Mouse (Mus musculus) liver, embryonic 14.5 days (tissue): Measurements from ENCODE around the gene Hivep2. TPM values are rescaled to one million over a fixed set of nuclear protein-coding genes. Genes with fewer than 3 reads are reported as not detected.

ENCODE experiments used
- ATAC-seq: fragments of 200-750 bp; cut with Nextera tagmentation; 2 replicates; pipeline ENCODE4 v1.8.0; 2017; ENCODE audit warnings: moderate number of reproducible peaks, mild to moderate bottlenecking, moderate library complexity; ENCODE audit not compliant: insufficient read depth
- DNase-seq, 3 experiments: peaks; one replicate each; pipeline ENCODE4 v3.0.0-alpha.2; 2012 to 2013; ENCODE audit warnings: low read depth in 3 of 3, low spot score in 3 of 3
- H3K27ac ChIP-seq: fragments of 300-500 bp; sonication (generic); 2 replicates; pipeline ENCODE4 v1.5.1; 2014; ENCODE audit warnings: moderate library complexity, mild to moderate bottlenecking, control low read depth, inconsistent platforms
- H3K27me3 ChIP-seq: fragments of 300-500 bp; sonication (generic); 2 replicates; pipeline ENCODE4 v1.6.1; 2014; ENCODE audit warnings: mild to moderate bottlenecking, low read length, moderate library complexity; ENCODE audit not compliant: control insufficient read depth, insufficient read depth
- H3K36me3 ChIP-seq: fragments of 300-500 bp; sonication (generic); replicated peaks from 2 replicates; pipeline ENCODE4 v1.6.1; 2014; ENCODE audit warnings: low read depth; ENCODE audit not compliant: control insufficient read depth, insufficient read depth
- H3K4me1 ChIP-seq, 2 experiments: fragments of 200-500 bp in 1 of 2; fragments of 300-500 bp in 1 of 2; sonication (generic) in 1 of 2; replicated peaks; 2 replicates each; pipeline ENCODE4 v1.6.1; 2012 to 2014; ENCODE audit warnings: antibody characterized with exemption in 1 of 2, inconsistent platforms in 1 of 2, low read length in 1 of 2; ENCODE audit not compliant: control insufficient read depth in 2 of 2, insufficient read depth in 2 of 2
- H3K4me2 ChIP-seq: fragments of 300-500 bp; sonication (generic); 2 replicates; pipeline ENCODE4 v1.6.1; 2014; ENCODE audit warnings: low read depth, mild to moderate bottlenecking, control low read depth, moderate library complexity
- H3K4me3 ChIP-seq, 2 experiments: fragments of 200-500 bp in 1 of 2; fragments of 300-500 bp in 1 of 2; sonication (generic) in 1 of 2; 2 replicates each; pipeline ENCODE4 v1.5.1; 2012 to 2014; ENCODE audit warnings: low read depth in 2 of 2, low read length in 2 of 2, mild to moderate bottlenecking in 2 of 2, control low read depth in 1 of 2, inconsistent platforms in 1 of 2, moderate library complexity in 1 of 2; ENCODE audit not compliant: insufficient read depth in 1 of 2
- H3K9ac ChIP-seq: fragments of 300-500 bp; sonication (generic); replicated peaks from 2 replicates; pipeline ENCODE4 v1.6.1; 2014; ENCODE audit warnings: mild to moderate bottlenecking, control low read depth, moderate library complexity
- H3K9me3 ChIP-seq: fragments of 300-500 bp; sonication (generic); 2 replicates; pipeline ENCODE4 v1.6.1; 2016; ENCODE audit warnings: low read length, mixed read lengths; ENCODE audit not compliant: control insufficient read depth
- CTCF ChIP-seq: IDR thresholded peaks from 2 replicates; pipeline ENCODE4 v1.5.1; 2016; ENCODE audit warnings: antibody characterized with exemption, low read depth, control low read depth
- EP300 ChIP-seq: IDR thresholded peaks from 2 replicates; pipeline ENCODE4 v1.6.1; 2016; ENCODE audit warnings: antibody characterized with exemption, low read depth
- WGBS: fragments of 180-500 bp; shearing (Covaris S2); extraction: QIAGEN DNeasy Blood & Tissue Kit; methylation state at CpG from one replicate; pipeline ENCODE4 v1.1.7; 2014; ENCODE audit not compliant: insufficient replicate concordance; 5-methylcytosine and 5-hydroxymethylcytosine counted together
- polyA plus RNA-seq, 2 experiments: library from polyadenylated mRNA; depleted of rRNA in 1 of 2; stranded (reverse) in 1 of 2; unstranded in 1 of 2; fragments of >200 nt; fragmentation: Nextera tagmentation in 1 of 2; extraction: Ambion mirVana in 1 of 2; gene quantifications; 2 replicates each; pipeline versions ENCODE4 v1.2.1 to v1.2.3; 2012 to 2014

The Hivep2 gene
- polyA plus RNA-seq, 2 experiments = 0.32 to 0.33 TPM

DNA sequence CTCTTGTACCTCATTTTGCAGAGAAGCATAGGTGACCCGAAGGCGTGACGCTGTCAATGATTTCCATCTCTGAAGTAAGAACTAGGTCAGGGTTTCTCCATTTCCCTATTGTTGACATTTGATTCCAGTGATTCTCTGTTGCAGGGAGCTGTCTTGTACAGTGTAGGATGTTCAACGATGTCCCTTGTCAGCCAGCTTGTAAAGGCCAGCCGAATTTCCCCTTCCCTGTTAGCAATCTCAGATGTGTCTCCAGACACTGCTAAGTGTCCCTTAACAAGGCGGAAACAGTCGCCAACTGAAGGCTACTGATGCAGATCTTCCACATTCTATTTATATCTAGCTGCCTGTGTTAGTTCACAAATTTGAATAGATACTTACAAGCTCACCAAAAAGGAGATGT is 68.9 kb downstream of the Hivep2 start:
- H3K9me3 ChIP-seq = no peaks in the 10 kb centered on the region
- TF ChIP-seq EP300 = no peak
- no peak for TF ChIP-seq CTCF
- H3K9ac ChIP-seq = no peak overlapping the region
- H3K36me3 ChIP-seq = no peaks in the 10 kb centered on the region
- 55% methylated on average over 7 of the region's 7 CpGs for WGBS
- no peak overlapping the region for H3K27ac ChIP-seq
- DNase-seq = no peak
- H3K4me2 ChIP-seq = no peak overlapping the region
- ATAC-seq = no peak
- H3K4me3 ChIP-seq = no peak overlapping the region
- H3K27me3 ChIP-seq = no peaks in the 10 kb centered on the region
- H3K4me1 ChIP-seq = no peaks in the 10 kb centered on the region

DNA sequence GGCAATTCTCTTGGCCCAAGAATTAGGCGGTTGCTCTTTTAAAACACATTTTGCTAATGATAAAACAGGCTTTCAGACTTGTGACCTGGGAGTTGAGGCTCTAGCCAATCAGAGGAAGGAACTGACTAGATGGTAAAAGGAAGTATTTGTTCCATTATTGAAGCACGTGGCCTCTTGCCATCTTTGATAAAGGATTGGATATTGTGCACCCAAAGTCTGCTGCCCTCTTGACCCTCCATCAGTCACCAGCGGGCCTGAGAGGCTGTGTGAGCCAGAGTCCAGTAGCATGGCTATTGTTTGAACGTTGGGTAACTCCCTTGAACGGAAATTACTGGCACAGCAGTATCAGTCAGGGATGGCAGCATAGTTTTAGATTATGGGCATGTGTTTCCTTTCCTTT is 69.7 kb downstream of the Hivep2 start:
- no peak overlapping the region for H3K9ac ChIP-seq
- no peaks in the 10 kb centered on the region for H3K9me3 ChIP-seq
- no peak overlapping the region for H3K4me3 ChIP-seq
- H3K27me3 ChIP-seq = no peaks in the 10 kb centered on the region
- H3K4me2 ChIP-seq = no peak overlapping the region
- H3K36me3 ChIP-seq = no peaks in the 10 kb centered on the region
- H3K27ac ChIP-seq = no peak overlapping the region
- DNase-seq = no peak
- 40% methylated on average over 5 of the region's 5 CpGs for WGBS
- TF ChIP-seq EP300 = no peak
- TF ChIP-seq CTCF = no peak
- no peaks in the 10 kb centered on the region for H3K4me1 ChIP-seq
- ATAC-seq = no peak

DNA sequence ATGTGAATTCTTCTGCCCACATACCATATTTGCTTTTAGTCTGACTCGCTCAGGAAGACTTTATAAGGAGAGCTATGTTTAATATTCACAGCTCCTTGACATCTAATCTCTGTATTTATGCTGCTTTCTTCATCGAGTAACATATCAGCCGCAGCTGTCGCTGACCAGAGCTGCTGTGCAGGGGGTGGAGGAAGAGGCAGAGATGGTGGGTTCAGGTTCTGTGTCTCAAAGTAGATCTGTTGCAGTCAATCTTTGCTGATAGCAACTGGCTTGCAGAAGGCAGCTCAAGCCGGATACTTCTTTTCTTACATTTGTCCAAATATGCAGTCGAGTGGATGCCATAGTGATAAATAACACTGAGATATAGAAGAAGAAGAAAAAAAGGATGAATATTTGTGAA is 70.6 kb downstream of the Hivep2 start:
- WGBS = 79% methylated on average over 6 of the region's 6 CpGs
- no peak for DNase-seq
- Histone ChIP-seq H3K27me3 (no peaks in the 10 kb centered on the region), H3K4me2 (no peak overlapping the region), H3K4me3 (no peak overlapping the region), H3K27ac (no peak overlapping the region), H3K9ac (no peak overlapping the region), H3K4me1 (no peaks in the 10 kb centered on the region), H3K36me3 (no peaks in the 10 kb centered on the region), H3K9me3 (no peaks in the 10 kb centered on the region)
- ATAC-seq = no peak
- TF ChIP-seq CTCF (no peak), EP300 (no peak)

DNA sequence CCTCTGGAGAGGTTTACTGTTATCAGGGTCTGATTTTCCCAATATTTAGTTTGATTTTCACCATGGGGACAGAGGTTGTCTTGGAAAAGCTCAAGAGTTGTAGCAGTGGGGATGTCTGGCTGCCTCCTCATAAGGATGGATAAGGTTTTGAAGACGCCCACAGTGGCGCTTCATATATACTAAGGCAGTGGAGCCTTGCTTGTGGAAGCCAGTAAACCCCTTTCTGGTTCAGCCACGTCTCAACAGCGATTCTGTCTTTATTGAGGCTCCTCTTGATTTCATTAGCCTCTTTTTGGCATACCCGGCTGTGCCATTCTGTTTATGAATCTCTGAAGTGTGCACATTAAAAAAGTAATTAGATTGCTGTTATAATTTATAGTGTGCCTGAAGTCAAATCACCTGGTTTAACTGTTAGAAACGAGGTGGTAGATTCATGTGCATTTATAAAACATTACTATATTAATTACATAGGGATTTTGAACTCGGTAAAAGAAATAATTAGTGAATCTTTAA is 72.2 kb downstream of the Hivep2 start:
- Histone ChIP-seq H3K4me2 (no peak overlapping the region), H3K9ac (no peak overlapping the region), H3K4me1 (no peaks in the 10 kb centered on the region), H3K36me3 (no peaks in the 10 kb centered on the region), H3K27me3 (no peaks in the 10 kb centered on the region), H3K4me3 (no peak overlapping the region), H3K27ac (no peak overlapping the region), H3K9me3 (no peaks in the 10 kb centered on the region)
- no peak for TF ChIP-seq EP300
- TF ChIP-seq CTCF = no peak
- ATAC-seq (no peak), DNase-seq (no peak)
- WGBS = 63% methylated on average over 7 of the region's 7 CpGs

DNA sequence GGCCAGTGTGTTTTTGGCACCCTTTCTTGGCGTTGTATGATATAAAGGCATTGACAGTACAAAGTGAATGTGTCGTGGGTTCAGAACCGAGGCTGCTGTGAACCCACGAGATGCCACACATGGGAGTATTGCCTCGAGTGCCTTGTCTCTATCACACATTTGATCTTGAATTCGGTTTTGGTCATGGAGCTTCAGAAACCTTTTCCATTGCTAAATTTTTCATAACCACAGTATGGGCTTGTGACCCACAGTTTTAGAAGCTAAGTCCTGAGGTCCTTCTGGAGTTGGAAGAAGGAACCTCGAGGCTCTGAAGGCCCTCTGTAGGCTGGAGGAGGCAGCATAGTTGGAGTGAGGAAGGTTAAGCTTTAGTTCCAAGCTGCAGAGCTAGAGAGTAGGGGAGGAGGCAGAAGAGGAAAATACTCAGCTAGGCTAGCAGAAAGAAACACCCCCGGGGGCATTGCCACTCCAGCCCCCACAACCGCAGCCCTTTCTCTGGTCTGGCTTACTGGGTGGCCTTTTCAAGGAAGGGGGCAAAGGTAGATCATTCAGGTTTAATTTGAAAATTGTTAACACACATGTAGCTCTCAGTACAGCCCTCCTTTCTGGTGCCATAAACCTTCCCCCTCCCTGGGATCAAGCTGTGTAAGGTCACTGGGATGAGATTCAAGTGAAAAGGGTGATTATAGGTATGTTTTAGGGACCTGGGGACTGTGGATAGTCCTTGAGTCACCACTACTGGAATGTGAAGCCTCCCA is 75.0 kb downstream of the Hivep2 start:
- WGBS = 48% methylated on average over 9 of the region's 9 CpGs
- peaks cover 0 to 4% of the 10 kb centered on the region in 2 experiments; a peak in 1 of 4 replicates for H3K4me1 ChIP-seq
- no peaks in the 10 kb centered on the region for H3K36me3 ChIP-seq
- TF ChIP-seq EP300 (no peak), CTCF (no peak)
- no peaks in the 10 kb centered on the region for H3K9me3 ChIP-seq
- no peaks in the 10 kb centered on the region for H3K27me3 ChIP-seq
- H3K9ac ChIP-seq = no peak overlapping the region
- no peak overlapping the region for H3K4me3 ChIP-seq
- ATAC-seq (no peak), DNase-seq (no peak)
- no peak overlapping the region for H3K4me2 ChIP-seq
- no peak overlapping the region for H3K27ac ChIP-seq
